Mouse (Mus musculus) liver, adult 2 months (tissue): ENCODE measurements around the gene Dpp6. TPM values are rescaled to one million over a fixed set of nuclear protein-coding genes. Genes with fewer than 3 reads are reported as not detected.

Experiments used
- DNase-seq: peaks from one replicate; pipeline ENCODE4 v3.0.0-alpha.2; 2011; ENCODE audit warnings: low read depth, low spot score; ENCODE audit errors: extremely low read depth
- H3K27ac ChIP-seq: fragments of 200-500 bp; replicated peaks from 2 replicates; pipeline ENCODE4 v1.5.1; 2012; ENCODE audit warnings: low read depth, mild to moderate bottlenecking, control low read depth, inconsistent platforms, low read length; ENCODE audit not compliant: insufficient read depth
- H3K27me3 ChIP-seq: fragments of 200-500 bp; 2 replicates; pipeline ENCODE4 v1.6.1; 2012; ENCODE audit warnings: mild to moderate bottlenecking, moderate library complexity, low read length, inconsistent platforms; ENCODE audit not compliant: control insufficient read depth, insufficient read depth
- H3K36me3 ChIP-seq: fragments of 200-500 bp; 2 replicates; pipeline ENCODE4 v1.6.1; 2012; ENCODE audit warnings: low read length, inconsistent platforms; ENCODE audit not compliant: control insufficient read depth, insufficient read depth
- H3K4me1 ChIP-seq: fragments of 200-500 bp; 2 replicates; pipeline ENCODE4 v1.6.1; 2011; ENCODE audit warnings: low read length; ENCODE audit not compliant: control insufficient read depth, insufficient read depth
- H3K4me3 ChIP-seq: fragments of 200-500 bp; 2 replicates; pipeline ENCODE4 v1.5.1; 2011; ENCODE audit warnings: low read depth, mild to moderate bottlenecking, control low read depth, low read length, moderate library complexity; ENCODE audit not compliant: insufficient read depth
- H3K79me2 ChIP-seq: fragments of 200-500 bp; 2 replicates; pipeline ENCODE4 v1.6.1; 2012; ENCODE audit warnings: inconsistent platforms, mild to moderate bottlenecking, low read length, moderate library complexity; ENCODE audit not compliant: control insufficient read depth, insufficient read depth
- H3K9ac ChIP-seq: fragments of 200-500 bp; 2 replicates; pipeline ENCODE4 v1.6.1; 2012; ENCODE audit warnings: low read depth, mild to moderate bottlenecking, control low read depth, inconsistent platforms, low read length
- CTCF ChIP-seq: fragments of 200-500 bp; IDR thresholded peaks from 2 replicates; pipeline ENCODE4 v1.5.1; 2011; ENCODE audit warnings: low read depth, low read length, control low read depth
- POLR2A ChIP-seq: fragments of 200-500 bp; IDR thresholded peaks from 2 replicates; pipeline ENCODE4 v1.6.1; 2011; ENCODE audit warnings: low read length, control low read depth; ENCODE audit not compliant: insufficient read depth; ENCODE audit errors: extremely low read depth
- WGBS: fragments of 180-500 bp; shearing (Covaris S2); methylation state at CpG from one replicate; pipeline ENCODE4 v1.1.7; 2018; 5-methylcytosine and 5-hydroxymethylcytosine counted together
- polyA plus RNA-seq: library from polyadenylated mRNA; depleted of rRNA; stranded (reverse); fragments of >200 nt; gene quantifications from 2 replicates; pipeline ENCODE4 v1.2.3, GENCODE M21; 2012
- total RNA-seq: library from RNA; depleted of rRNA; stranded (reverse); fragments of >200 nt; gene quantifications from 2 replicates; pipeline ENCODE4 v1.2.3, GENCODE M21; 2014

Gene Dpp6
- total and polyA plus RNA-seq, 2 experiments = not detected

GRCm38 (mm10) chr5:27744944-27745343, 927.9 kb downstream of the Dpp6 start:
- Histone ChIP-seq H3K79me2 (no peaks in the 10 kb centered on the region), H3K4me3 (no peak overlapping the region), H3K27me3 (no peaks in the 10 kb centered on the region), H3K9ac (no peak overlapping the region), H3K4me1 (no peaks in the 10 kb centered on the region), H3K36me3 (peaks cover 52% of the 10 kb centered on the region), H3K27ac (no peak overlapping the region)
- no peak for DNase-seq
- TF ChIP-seq POLR2A (no peak), CTCF (no peak)
- 100% methylated on average over 1 of the region's 1 CpGs for WGBS

DNA sequence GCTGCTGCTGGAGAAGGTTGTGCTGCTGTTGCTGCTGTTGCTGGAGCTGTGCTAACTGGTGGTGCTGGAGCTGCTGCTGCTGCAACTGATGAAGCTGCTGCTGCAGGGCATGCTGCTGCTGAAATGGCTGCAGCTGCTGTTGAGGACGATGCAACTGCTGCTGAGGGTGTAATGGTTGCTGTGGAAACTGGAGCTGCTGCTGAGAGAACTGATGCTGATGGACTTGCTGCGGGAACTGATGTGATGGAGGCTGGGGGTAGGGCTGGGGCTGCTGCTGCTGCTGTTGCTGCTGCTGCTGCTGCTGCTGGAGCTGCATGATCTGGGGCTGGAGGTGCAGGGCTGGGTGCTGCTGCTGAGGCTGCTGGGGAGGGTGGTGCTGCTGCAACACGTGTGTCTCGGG, 948.8 kb downstream of the Dpp6 start:
- H3K36me3 ChIP-seq = peaks cover 28% of the 10 kb centered on the region

GRCm38 (mm10) chr5:27767948-27768347, 950.9 kb downstream of the Dpp6 start:
- Histone ChIP-seq H3K36me3 (peaks cover 38% of the 10 kb centered on the region), H3K27ac (no peak overlapping the region), H3K79me2 (no peaks in the 10 kb centered on the region; the same call in 1 of the 2 replicates), H3K27me3 (no peaks in the 10 kb centered on the region), H3K9ac (no peak overlapping the region), H3K4me1 (no peaks in the 10 kb centered on the region), H3K4me3 (no peak overlapping the region)
- no peak for DNase-seq
- WGBS = 84% methylated on average over 5 of the region's 5 CpGs
- TF ChIP-seq CTCF (no peak), POLR2A (no peak)

More for the DNA sequence above, 948.8 kb downstream of the Dpp6 start:
- no peak for TF ChIP-seq POLR2A
- TF ChIP-seq CTCF = no peak
- no peak for DNase-seq
- Histone ChIP-seq H3K79me2 (no peaks in the 10 kb centered on the region; the same call in 1 of the 2 replicates), H3K4me3 (no peak overlapping the region), H3K27me3 (no peaks in the 10 kb centered on the region), H3K9ac (no peak overlapping the region), H3K4me1 (no peaks in the 10 kb centered on the region), H3K27ac (no peak overlapping the region)
- WGBS = 88% methylated on average over 4 of the region's 4 CpGs
